Mouse (Mus musculus) kidney, postnatal 10 days (tissue): ENCODE measurements around the gene Olfr709-ps1.
"Not testable (repeated sequence)": the region's sequence is repeated elsewhere in the genome, so short reads cannot be mapped to it uniquely, and the experiment has no call there.

Experiments used
- DNase-seq: peaks from one replicate; pipeline ENCODE4 v3.0.0; 2021; ENCODE audit warnings: mixed read lengths

Olfr709-ps1 gene

DNA sequence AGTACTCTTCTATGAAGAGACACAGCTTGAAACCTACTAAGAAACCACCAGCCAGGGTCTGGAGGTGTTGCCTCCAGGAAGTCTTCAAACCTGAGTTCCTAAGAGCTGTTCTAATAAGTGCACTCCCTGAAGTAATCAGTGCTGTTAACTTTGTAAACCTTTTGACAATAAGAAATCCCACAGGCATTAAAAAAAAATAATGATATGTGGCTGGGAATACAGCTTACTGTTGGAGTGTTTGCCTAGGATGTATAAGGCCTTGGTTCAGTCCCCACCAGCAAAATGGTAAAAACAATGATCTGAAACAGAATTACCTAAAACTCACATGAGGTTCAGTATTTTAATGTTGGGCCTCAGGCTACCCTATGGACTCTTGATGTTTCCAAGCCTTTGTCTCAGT lies at the start of gene Olfr709-ps1:
Gene Olfr709-ps1, minus strand, starts transcription at position 101 of the 400 bp plus-strand sequence.
- no peak for DNase-seq

DNA sequence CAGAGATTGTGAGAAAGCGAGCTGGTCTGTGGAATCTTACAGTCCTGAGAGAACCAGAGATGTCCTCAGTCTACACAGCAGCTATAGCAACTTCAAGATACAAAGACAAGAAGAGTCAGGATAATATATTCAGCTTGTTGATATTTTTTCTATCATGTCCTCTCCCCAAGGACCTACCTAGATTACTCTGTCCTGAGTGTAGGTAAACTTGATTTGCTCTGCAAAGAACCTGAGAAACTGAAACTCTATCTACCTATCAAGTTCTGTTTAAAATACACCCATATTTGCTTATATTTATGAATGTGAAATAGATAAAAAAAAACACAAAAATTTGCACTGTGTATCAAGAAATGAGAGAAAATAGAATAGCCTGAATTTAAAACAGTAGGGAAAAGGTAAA lies 43.3 kb upstream of the Olfr709-ps1 start, which contains the start of gene Olfr711:
Gene Olfr711, minus strand, starts transcription at position 101 of the 400 bp plus-strand sequence.
- DNase-seq, result no peak

DNA sequence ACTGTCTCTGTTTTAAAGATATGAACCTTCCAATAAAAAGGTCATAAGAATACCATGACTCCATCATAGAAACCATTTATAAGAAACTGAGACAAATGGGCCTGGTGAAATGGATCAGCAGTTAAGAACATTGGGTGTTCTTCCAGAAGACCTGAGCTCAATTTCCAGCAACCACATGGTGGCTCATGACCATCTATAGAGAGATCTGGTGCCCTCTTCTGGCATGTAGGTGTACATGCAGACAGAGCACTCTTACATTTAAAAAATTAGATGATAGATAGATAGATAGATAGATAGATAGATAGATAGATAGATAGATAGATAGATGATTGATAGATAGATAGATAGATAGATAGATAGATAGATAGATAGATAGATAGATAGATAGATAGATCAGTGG lies 35.5 kb upstream of the Olfr709-ps1 start:
- DNase-seq, result not testable (repeated sequence)

DNA sequence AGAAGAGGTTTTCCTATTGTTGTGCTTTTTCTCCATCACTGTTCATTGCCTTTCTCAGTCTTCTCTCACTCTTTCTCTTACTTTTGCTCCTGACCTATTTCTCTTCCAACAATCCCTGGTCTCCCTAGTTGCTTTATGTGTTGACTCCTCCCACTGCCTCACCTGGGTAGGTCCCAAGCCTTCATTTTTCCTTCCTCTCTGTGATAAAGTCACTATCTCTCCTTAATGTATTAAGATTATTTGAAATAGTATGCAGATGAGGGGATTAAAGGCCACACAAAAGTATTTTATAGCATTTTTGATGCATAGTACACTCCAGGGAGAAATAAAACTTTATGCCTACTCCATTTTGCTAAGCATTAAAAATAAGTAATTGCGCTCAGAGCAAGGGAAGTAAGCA lies 31.8 kb upstream of the Olfr709-ps1 start, which contains the start of gene Olfr6:
Gene Olfr6, minus strand, starts transcription at position 101 of the 400 bp plus-strand sequence.
- no peak for DNase-seq

DNA sequence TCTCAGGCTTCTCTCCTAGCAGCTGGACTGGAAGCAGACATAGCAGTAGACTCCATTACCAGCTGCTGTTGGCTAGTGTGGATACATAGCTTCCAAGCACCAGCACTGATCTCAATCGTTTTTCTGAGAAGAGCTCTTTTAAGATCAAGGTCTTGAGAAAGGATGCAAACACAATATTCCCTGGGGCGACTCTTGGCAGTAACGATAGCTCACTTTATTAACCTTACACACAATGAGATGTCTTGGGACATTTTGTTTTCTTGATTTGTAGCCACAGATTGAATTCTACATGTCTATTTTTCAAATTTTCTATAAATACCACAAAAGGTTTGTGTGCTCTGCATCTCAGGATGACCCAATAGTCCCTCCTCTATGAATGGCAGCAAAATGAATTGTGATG lies 16.2 kb upstream of the Olfr709-ps1 start, which contains the start of gene Olfr710:
Gene Olfr710, minus strand, starts transcription at position 101 of the 400 bp plus-strand sequence.
- DNase-seq, result no peak

DNA sequence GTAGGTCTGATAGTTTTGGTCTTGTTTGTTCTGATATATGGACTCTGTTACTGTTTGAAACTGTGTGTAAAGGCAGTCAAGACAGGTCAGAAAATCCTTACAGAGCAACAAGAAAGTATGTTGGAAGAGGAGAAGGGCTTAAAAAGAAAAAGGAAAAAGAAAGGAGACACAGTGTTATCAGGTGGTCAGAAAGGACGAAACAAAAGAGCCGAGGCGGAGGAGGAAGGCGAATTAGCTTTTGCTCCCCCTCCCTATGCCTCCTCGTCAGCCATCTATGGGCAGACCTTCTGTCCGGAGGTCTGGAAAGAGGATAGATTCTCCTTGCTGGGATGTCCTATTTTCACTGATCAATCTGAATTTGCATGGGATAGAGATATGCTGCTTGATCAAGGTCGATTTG lies 11.1 kb downstream of the Olfr709-ps1 start:
- DNase-seq, result peak; percentile 6

- DNase-seq, result no peak
These were observed 24.3 kb downstream of the Olfr709-ps1 start, which contains the start of gene Olfr1532-ps1 for GRCm38 (mm10) chr7:106907676-106908075. Gene Olfr1532-ps1 (plus strand): TSS chr7:106908001.

GRCm38 (mm10) chr7:106901141-106901540 lies 30.9 kb downstream of the Olfr709-ps1 start, which contains the start of gene Olfr707:
Gene Olfr707 (minus strand): TSS chr7:106901241.
- not testable (repeated sequence) for DNase-seq

- no peak for DNase-seq
These were observed 44.0 kb downstream of the Olfr709-ps1 start, which contains the start of gene Olfr706 for GRCm38 (mm10) chr7:106888062-106888461. Gene Olfr706 (minus strand): TSS chr7:106888162.

- no peak for DNase-seq
These were observed 55.2 kb downstream of the Olfr709-ps1 start, which contains the start of gene Olfr705 for GRCm38 (mm10) chr7:106876791-106877190. Gene Olfr705 (minus strand): TSS chr7:106876891.
